ENCODE assay signal across 16 mouse cellular contexts in genomic region chr6:86499571-86500109, GRCm38 (mm10). TPM values are rescaled to one million over a fixed set of nuclear protein-coding genes. Genes with fewer than 3 reads are reported as not detected.
DNase-seq lines count a peak whose midpoint lies in the region; ATAC-seq and TF ChIP-seq lines count a peak whose summit lies in the region.
"Had no signal": no experiment of that assay in that cellular context is flagged by ENCODE, and none has a peak within 500 bp of the region (broad histone marks: within the 10 kb centered on the region; RNA-seq: fewer than 3 reads in every experiment).

No protein-coding gene starts in this region.

- H3K27ac ChIP-seq in heart, embryonic 14.5 days (replicated peaks in 1 of 2; ENCODE audit: control insufficient read depth in 1 of 2, insufficient read depth in 1 of 2, low read depth in 2 of 2, low read length in 2 of 2), result 0 out of 4 replicates have a peak overlapping the region, but pooled peaks have one; percentile 8 to 21
- H3K27ac ChIP-seq in liver, embryonic 12.5 days, result peak overlapping the region; percentile 16; the same call in 1 of the 2 replicates
- H3K27ac ChIP-seq in liver, embryonic 11.5 days (ENCODE audit: low read depth, low read length), result no peak overlapping the region
- H3K27ac ChIP-seq in embryonic facial prominence, embryonic 10.5 days (replicated peaks), result peak overlapping the region; percentile 48; the same call in 1 of the 2 replicates
- H3K27ac ChIP-seq in small intestine, adult 2 months (ENCODE audit: insufficient read depth, low read depth, low read length), result peak overlapping the region; percentile 84
- H3K27ac ChIP-seq: embryonic facial prominence, embryonic 13.5 days; forebrain, embryonic 10.5 days; hindbrain, embryonic 15.5 days; layer of hippocampus, adult 2 months; left cerebral cortex, adult 2 months; midbrain, embryonic 12.5 days had no signal

- no peak for ATAC-seq in heart, embryonic 14.5 days (ENCODE audit: insufficient number of reproducible peaks, insufficient read depth, low FRiP score, low read depth)
- ATAC-seq in liver, embryonic 12.5 days, result no peak
- no peak for ATAC-seq in liver, embryonic 11.5 days (replicated peaks; ENCODE audit: low FRiP score)

- no peak overlapping the region for H3K9ac ChIP-seq in heart, embryonic 14.5 days (ENCODE audit: low read length)
- H3K9ac ChIP-seq in liver, embryonic 12.5 days, result no peak overlapping the region
- H3K9ac ChIP-seq in liver, embryonic 11.5 days (ENCODE audit: low read depth, low read length), result no peak overlapping the region
- H3K9ac ChIP-seq: embryonic facial prominence, embryonic 13.5 days; hindbrain, embryonic 15.5 days; midbrain, embryonic 12.5 days had no signal

- H3K4me2 ChIP-seq in heart, embryonic 14.5 days (ENCODE audit: low read length), result no peak overlapping the region
- H3K4me2 ChIP-seq in liver, embryonic 12.5 days, result no peak overlapping the region
- no peak overlapping the region; the same call in 1 of the 2 replicates for H3K4me2 ChIP-seq in liver, embryonic 11.5 days
- H3K4me2 ChIP-seq: embryonic facial prominence, embryonic 13.5 days; hindbrain, embryonic 15.5 days; midbrain, embryonic 12.5 days had no signal

- WGBS in heart, embryonic 14.5 days, result 58% methylated on average over 5 of the region's 5 CpGs
- WGBS in liver, embryonic 12.5 days (ENCODE audit: insufficient replicate concordance), result 58% methylated on average over 5 of the region's 5 CpGs
- WGBS in liver, embryonic 11.5 days, result 65% methylated on average over 5 of the region's 5 CpGs
- WGBS in embryonic facial prominence, embryonic 10.5 days, result 75% methylated on average over 5 of the region's 5 CpGs
- WGBS in small intestine, adult 2 months, result 23% methylated on average over 5 of the region's 5 CpGs

- no peaks in the 10 kb centered on the region for H3K36me3 ChIP-seq in heart, embryonic 14.5 days (ENCODE audit: control insufficient read depth, insufficient read depth, low read length)
- H3K36me3 ChIP-seq in liver, embryonic 12.5 days, result no peaks in the 10 kb centered on the region
- H3K36me3 ChIP-seq in liver, embryonic 11.5 days (ENCODE audit: control insufficient read depth, insufficient read depth, low read length), result no peaks in the 10 kb centered on the region
- H3K36me3 ChIP-seq in embryonic facial prominence, embryonic 10.5 days (replicated peaks), result no peaks in the 10 kb centered on the region
- no peaks in the 10 kb centered on the region for H3K36me3 ChIP-seq in small intestine, adult 2 months (ENCODE audit: control insufficient read depth, insufficient read depth, low read length)
- H3K36me3 ChIP-seq: embryonic facial prominence, embryonic 13.5 days; forebrain, embryonic 10.5 days; hindbrain, embryonic 15.5 days; midbrain, embryonic 12.5 days had no signal

- TF ChIP-seq POLR2A in small intestine, adult 2 months (IDR thresholded peaks at IDR 0.05; ENCODE audit: low read depth, low read length), result 0 out of 2 replicates have a peak, but pooled peaks have one; percentile 22

- 0 out of 2 replicates have a peak, but pooled peaks have one; percentile 16 for TF ChIP-seq CTCF in small intestine, adult 2 months (IDR thresholded peaks at IDR 0.05; ENCODE audit: extremely low read depth, insufficient read length, insufficient replicate concordance, low read depth, low read length)

- H3K4me1 ChIP-seq in heart, embryonic 14.5 days (ENCODE audit: control insufficient read depth in 2 of 2, insufficient read depth in 2 of 2, low read length in 2 of 2), result peaks cover 15 to 16% of the 10 kb centered on the region in 2 experiments
- H3K4me1 ChIP-seq in liver, embryonic 12.5 days, result peaks cover 44% of the 10 kb centered on the region
- H3K4me1 ChIP-seq in liver, embryonic 11.5 days (replicated peaks; ENCODE audit: control insufficient read depth, insufficient read depth, low read length), result peaks cover 4% of the 10 kb centered on the region; the same call in 1 of the 2 replicates
- peaks cover 39% of the 10 kb centered on the region for H3K4me1 ChIP-seq in embryonic facial prominence, embryonic 10.5 days
- H3K4me1 ChIP-seq in small intestine, adult 2 months (ENCODE audit: control insufficient read depth, insufficient read depth, insufficient read length, low read length), result peaks cover 36% of the 10 kb centered on the region; the same call in 1 of the 2 replicates
- H3K4me1 ChIP-seq: hindbrain, embryonic 15.5 days had no signal

- DNase-seq in heart, adult 11 months, result no peak
- DNase-seq in liver, embryonic 11.5 days (ENCODE audit: low spot score), result no peak
- DNase-seq in embryonic facial prominence, embryonic 10.5 days (ENCODE audit: low spot score), result no peak
- no peak for DNase-seq in right cerebral cortex, adult 18-20 months
- DNase-seq: cerebellum, adult 11-12 months; lung, postnatal 36 days; thymus, postnatal 25 days had no signal

- H3K27me3 ChIP-seq in heart, embryonic 14.5 days (ENCODE audit: control insufficient read depth, insufficient read depth, low read length), result no peaks in the 10 kb centered on the region
- no peaks in the 10 kb centered on the region for H3K27me3 ChIP-seq in liver, embryonic 12.5 days (replicated peaks)
- no peaks in the 10 kb centered on the region for H3K27me3 ChIP-seq in liver, embryonic 11.5 days (replicated peaks; ENCODE audit: control insufficient read depth, insufficient read depth, low read length)
- H3K27me3 ChIP-seq in embryonic facial prominence, embryonic 10.5 days (replicated peaks; ENCODE audit: low read depth, poor library complexity, severe bottlenecking), result no peaks in the 10 kb centered on the region
- no peaks in the 10 kb centered on the region for H3K27me3 ChIP-seq in small intestine, adult 2 months (ENCODE audit: control insufficient read depth, insufficient read depth, low read length)
- H3K27me3 ChIP-seq: embryonic facial prominence, embryonic 13.5 days; hindbrain, embryonic 15.5 days; midbrain, embryonic 12.5 days had no signal

- H3K4me3 ChIP-seq in heart, embryonic 14.5 days (ENCODE audit: control insufficient read depth in 1 of 2, insufficient read depth in 1 of 2, low read depth in 1 of 2, low read length in 2 of 2), result no peak overlapping the region
- H3K4me3 ChIP-seq in liver, embryonic 12.5 days, result no peak overlapping the region
- H3K4me3 ChIP-seq in liver, embryonic 11.5 days (ENCODE audit: low read depth, low read length), result no peak overlapping the region
- H3K4me3 ChIP-seq in embryonic facial prominence, embryonic 10.5 days, result no peak overlapping the region
- H3K4me3 ChIP-seq in small intestine, adult 2 months (ENCODE audit: low read depth, low read length), result peak overlapping the region; percentile 32
- H3K4me3 ChIP-seq: embryonic facial prominence, embryonic 13.5 days; forebrain, embryonic 10.5 days; hindbrain, embryonic 15.5 days; layer of hippocampus, adult 2 months; left cerebral cortex, adult 2 months; midbrain, embryonic 12.5 days had no signal

- H3K9me3 ChIP-seq in heart, embryonic 14.5 days (ENCODE audit: control insufficient read depth, low read length), result no peaks in the 10 kb centered on the region
- H3K9me3 ChIP-seq in liver, embryonic 12.5 days (replicated peaks), result no peaks in the 10 kb centered on the region
- H3K9me3 ChIP-seq in liver, embryonic 11.5 days (ENCODE audit: control insufficient read depth, low read length), result no peaks in the 10 kb centered on the region
- H3K9me3 ChIP-seq in embryonic facial prominence, embryonic 10.5 days, result no peaks in the 10 kb centered on the region
- H3K9me3 ChIP-seq: embryonic facial prominence, embryonic 13.5 days; forebrain, embryonic 10.5 days; hindbrain, embryonic 15.5 days; midbrain, embryonic 12.5 days had no signal

RNA-seq across cellular contexts. Expression of gene Pcbp1, which starts 26.5 kb away (rescaled TPM):
- polyA plus RNA-seq in heart, embryonic 14.5 days (2014; fragmentation: Nextera tagmentation; extraction: Ambion mirVana), result 297 and 312 TPM in 2 replicates
- polyA plus RNA-seq in liver, embryonic 12.5 days (2016; fragmentation: Nextera tagmentation; extraction: Ambion mirVana), result 465 and 466 TPM in 2 replicates
- polyA plus RNA-seq in liver, embryonic 11.5 days (2014; fragmentation: Nextera tagmentation; extraction: Ambion mirVana), result 543 and 554 TPM in 2 replicates
- 560 and 592 TPM in 2 replicates for polyA plus RNA-seq in embryonic facial prominence, embryonic 10.5 days (2016; fragmentation: Nextera tagmentation; extraction: Ambion mirVana)
- polyA plus RNA-seq in small intestine, adult 2 months (2012; rRNA removed), result 244 and 314 TPM in 2 replicates
